Mouse (Mus musculus) lung, postnatal 0 days (tissue): ENCODE measurements around the gene Gm42715. TPM values are rescaled to one million over a fixed set of nuclear protein-coding genes. Genes with fewer than 3 reads are reported as not detected.

Experiments used
- ATAC-seq: fragments of 200-750 bp; cut with Nextera tagmentation; 2 replicates; pipeline ENCODE4 v1.8.0; 2017; ENCODE audit warnings: moderate library complexity
- DNase-seq: peaks from one replicate; pipeline ENCODE4 v3.0.0-alpha.2; 2016; ENCODE audit warnings: low spot score
- H3K27ac ChIP-seq: fragments of 300-500 bp; sonication (generic); 2 replicates; pipeline ENCODE4 v1.5.1; 2014; ENCODE audit warnings: antibody characterized with exemption, mild to moderate bottlenecking, low read length, mixed read lengths
- H3K27me3 ChIP-seq: fragments of 300-500 bp; sonication (generic); replicated peaks from 2 replicates; pipeline ENCODE4 v1.6.1; 2014; ENCODE audit warnings: low read length, mixed read lengths; ENCODE audit not compliant: insufficient read depth
- H3K36me3 ChIP-seq: fragments of 300-500 bp; sonication (generic); 2 replicates; pipeline ENCODE4 v1.6.1; 2014; ENCODE audit warnings: low read length, mixed read lengths; ENCODE audit not compliant: insufficient read depth
- H3K4me1 ChIP-seq: fragments of 300-500 bp; sonication (generic); 2 replicates; pipeline ENCODE4 v1.6.1; 2014; ENCODE audit warnings: antibody characterized with exemption, low read depth, low read length, mixed read lengths; ENCODE audit not compliant: insufficient read depth
- H3K4me2 ChIP-seq: fragments of 300-500 bp; sonication (generic); replicated peaks from 2 replicates; pipeline ENCODE4 v1.6.1; 2014; ENCODE audit warnings: low read depth, mild to moderate bottlenecking, low read length, moderate library complexity, mixed read lengths
- H3K4me3 ChIP-seq: fragments of 300-500 bp; sonication (generic); 2 replicates; pipeline ENCODE4 v1.5.1; 2014; ENCODE audit warnings: low read depth, low read length
- H3K9ac ChIP-seq: fragments of 300-500 bp; sonication (generic); replicated peaks from 2 replicates; pipeline ENCODE4 v1.6.1; 2014; ENCODE audit warnings: low read depth, mild to moderate bottlenecking
- H3K9me3 ChIP-seq: fragments of 300-500 bp; sonication (generic); 2 replicates; pipeline ENCODE4 v1.6.1; 2016; ENCODE audit warnings: low read length, mixed read lengths
- CTCF ChIP-seq: IDR thresholded peaks from 2 replicates; pipeline ENCODE4 v1.5.1; 2016; ENCODE audit warnings: antibody characterized with exemption, mild to moderate bottlenecking
- EP300 ChIP-seq: IDR thresholded peaks from 2 replicates; pipeline ENCODE4 v1.6.1; 2016; ENCODE audit warnings: antibody characterized with exemption, mild to moderate bottlenecking, control low read depth
- WGBS: fragments of 180-500 bp; shearing (Covaris S2); extraction: QIAGEN DNeasy Blood & Tissue Kit; methylation state at CpG from one replicate; pipeline ENCODE4 v1.1.7; 2014; 5-methylcytosine and 5-hydroxymethylcytosine counted together
- polyA plus RNA-seq: library from polyadenylated mRNA; unstranded; fragments of >200 nt; fragmentation: Nextera tagmentation; extraction: Ambion mirVana; gene quantifications from 2 replicates; pipeline ENCODE4 v1.2.1, GENCODE M21; 2015

The Gm42715 gene
- polyA plus RNA-seq, 1 experiment from 2014 or later, result 9.3 TPM

GRCm38 (mm10) chr7:127572895-127573471 lies 53.6 kb downstream of the Gm42715 start, which contains the start of gene Phkg2:
Phkg2 (plus strand) TSS chr7:127573340.
- Histone ChIP-seq H3K4me3 (peak within 1 kb of the TSS; percentile 68), H3K4me2 (peak within 1 kb of the TSS; percentile 93), H3K9ac (peak within 1 kb of the TSS; percentile 69), H3K9me3 (no peaks in the 10 kb centered on the region), H3K27me3 (no peaks in the 10 kb centered on the region), H3K27ac (peak within 1 kb of the TSS; percentile 84), H3K4me1 (peaks cover 10% of the 10 kb centered on the region; the same call in 1 of the 2 replicates), H3K36me3 (no peaks in the 10 kb centered on the region)
- DNase-seq (peak; percentile 100), ATAC-seq (peak; percentile 99)
- 0% methylated on average over 17 of the region's 17 CpGs for WGBS
- no peak; the same call in 1 of the 2 replicates for TF ChIP-seq CTCF
- no peak for TF ChIP-seq EP300

GRCm38 (mm10) chr7:127573503-127574008 lies 54.2 kb downstream of the Gm42715 start:
- WGBS, result under 1% methylated on average over 14 of the region's 28 CpGs
- peak; percentile 25 for ATAC-seq

DNA sequence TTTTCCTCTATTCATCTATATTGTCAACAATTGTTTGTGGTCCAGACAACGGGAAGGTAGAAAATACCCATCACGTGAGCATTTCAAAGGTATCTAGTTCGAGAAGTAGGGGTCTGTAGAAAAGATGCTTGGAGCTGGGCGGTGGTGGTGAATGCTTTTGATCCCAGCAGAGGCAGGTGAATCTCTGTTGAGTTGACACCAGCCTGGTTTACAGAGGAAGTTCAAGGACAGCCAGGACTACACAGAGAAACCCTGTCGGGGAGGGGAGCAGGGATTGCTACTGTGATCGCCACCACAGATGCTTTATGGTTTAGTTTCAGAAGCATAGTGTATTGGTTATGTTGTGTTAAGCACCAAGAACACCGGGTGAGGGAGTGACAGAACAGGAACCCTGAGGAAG lies 54.7 kb downstream of the Gm42715 start:
- no peaks in the 10 kb centered on the region for H3K27me3 ChIP-seq
- H3K36me3 ChIP-seq, result no peaks in the 10 kb centered on the region
- H3K9ac ChIP-seq, result peak overlapping the region; percentile 69; the same call in 1 of the 2 replicates
- peak overlapping the region; percentile 93 for H3K4me2 ChIP-seq
- no peak for ATAC-seq
- H3K4me1 ChIP-seq, result peaks cover 10% of the 10 kb centered on the region; the same call in 1 of the 2 replicates
- TF ChIP-seq EP300 (no peak), CTCF (no peak)
- no peaks in the 10 kb centered on the region for H3K9me3 ChIP-seq
- DNase-seq, result no peak
- WGBS, result 16% methylated on average over 7 of the region's 7 CpGs
- H3K27ac ChIP-seq, result no peak overlapping the region
- peak overlapping the region; percentile 68 for H3K4me3 ChIP-seq

More at GRCm38 (mm10) chr7:127573503-127574008, 54.2 kb downstream of the Gm42715 start:
- H3K4me1 ChIP-seq, result peaks cover 10% of the 10 kb centered on the region; the same call in 1 of the 2 replicates
- H3K4me2 ChIP-seq, result peak overlapping the region; percentile 93
- H3K9me3 ChIP-seq, result no peaks in the 10 kb centered on the region
- H3K36me3 ChIP-seq, result no peaks in the 10 kb centered on the region
- DNase-seq, result peak; percentile 13
- peak overlapping the region; percentile 69 for H3K9ac ChIP-seq
- TF ChIP-seq CTCF, result no peak; the same call in 1 of the 2 replicates
- no peak for TF ChIP-seq EP300
- H3K4me3 ChIP-seq, result peak overlapping the region; percentile 68
- peak overlapping the region; percentile 54; the same call in 1 of the 2 replicates for H3K27ac ChIP-seq
- no peaks in the 10 kb centered on the region for H3K27me3 ChIP-seq

- Histone ChIP-seq H3K9me3 (no peaks in the 10 kb centered on the region), H3K4me2 (no peak overlapping the region), H3K27me3 (no peaks in the 10 kb centered on the region), H3K27ac (no peak overlapping the region), H3K9ac (no peak overlapping the region), H3K36me3 (peaks cover 35% of the 10 kb centered on the region; the same call in 1 of the 2 replicates), H3K4me1 (peaks cover 7% of the 10 kb centered on the region; the same call in 1 of the 2 replicates), H3K4me3 (no peak overlapping the region)
- no peak for ATAC-seq
- DNase-seq, result no peak
- TF ChIP-seq EP300 (no peak), CTCF (no peak)
- 95% methylated on average over 6 of the region's 6 CpGs for WGBS
Measured at GRCm38 (mm10) chr7:127583260-127583659, 63.9 kb downstream of the Gm42715 start.

DNA sequence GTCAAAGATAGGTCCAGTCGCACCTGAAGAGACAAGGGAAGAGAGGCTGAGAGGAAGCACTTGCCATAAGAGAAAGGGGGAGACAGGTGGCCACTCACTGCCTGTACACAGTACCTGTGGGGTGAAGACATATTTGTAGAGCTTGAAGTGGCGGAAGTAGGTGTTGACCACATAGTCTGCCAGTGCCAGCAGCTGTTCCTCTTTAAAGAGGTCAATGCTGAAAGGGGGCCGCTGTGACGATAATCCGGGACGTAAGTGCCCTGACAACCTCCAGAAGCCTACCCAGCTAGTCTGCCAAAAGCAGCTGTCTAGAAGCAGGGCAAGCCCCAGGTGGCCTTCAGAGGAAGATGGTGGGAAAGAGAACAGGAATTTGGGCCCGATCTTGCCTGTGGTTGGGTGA lies 65.6 kb downstream of the Gm42715 start:
- no peaks in the 10 kb centered on the region for H3K27me3 ChIP-seq
- 76% methylated on average over 7 of the region's 7 CpGs for WGBS
- DNase-seq, result peak; percentile 41
- H3K27ac ChIP-seq, result no peak overlapping the region; the same call in 1 of the 2 replicates
- no peak overlapping the region for H3K4me2 ChIP-seq
- ATAC-seq, result no peak
- no peak overlapping the region for H3K9ac ChIP-seq
- TF ChIP-seq EP300 (no peak), CTCF (no peak)
- peaks cover 33% of the 10 kb centered on the region; the same call in 1 of the 2 replicates for H3K36me3 ChIP-seq
- peaks cover 14% of the 10 kb centered on the region; the same call in 1 of the 2 replicates for H3K4me1 ChIP-seq
- H3K4me3 ChIP-seq, result no peak overlapping the region
- no peaks in the 10 kb centered on the region for H3K9me3 ChIP-seq

GRCm38 (mm10) chr7:127586149-127586548 lies 66.8 kb downstream of the Gm42715 start:
- ATAC-seq (no peak), DNase-seq (no peak)
- Histone ChIP-seq H3K36me3 (peaks cover 29% of the 10 kb centered on the region; the same call in 1 of the 2 replicates), H3K4me2 (no peak overlapping the region), H3K27me3 (no peaks in the 10 kb centered on the region), H3K4me3 (no peak overlapping the region), H3K27ac (no peak overlapping the region), H3K9me3 (no peaks in the 10 kb centered on the region), H3K9ac (no peak overlapping the region), H3K4me1 (peaks cover 14% of the 10 kb centered on the region; the same call in 1 of the 2 replicates)
- TF ChIP-seq CTCF (no peak), EP300 (no peak)
- 92% methylated on average over 6 of the region's 6 CpGs for WGBS
